Mouse (Mus musculus): ENCODE data around the gene Fam166a.

- TF ChIP-seq CTCF (IDR thresholded peaks at IDR 0.05; ENCODE audit: low read depth) (0 out of 2 replicates have a peak, but pooled peaks have one; percentile 1), EP300 (IDR thresholded peaks at IDR 0.05; ENCODE audit: low read depth) (peak; percentile 94)
Measured at GRCm38 (mm10) chr2:25196172-25196954, 22.2 kb upstream of the Fam166a start, which contains the start of gene Tor4a.
